Mouse (Mus musculus) ES-E14 (cell line): ENCODE data around the gene Rnf207. TPM values are rescaled to one million over a fixed set of nuclear protein-coding genes. Genes with fewer than 3 reads are reported as not detected.

Source experiments
- DNase-seq: peaks from one replicate; pipeline ENCODE4 v3.0.0-alpha.2; 2013; ENCODE audit warnings: low read depth, low spot score
- H3K27ac ChIP-seq: 2 replicates; pipeline ENCODE4 v1.5.1; 2012; ENCODE audit warnings: low read depth, mild to moderate bottlenecking, low read length, moderate library complexity, mixed read lengths; ENCODE audit not compliant: poor library complexity, insufficient read depth, severe bottlenecking
- H3K36me3 ChIP-seq: 2 replicates; pipeline ENCODE4 v1.6.1; 2012; ENCODE audit warnings: mild to moderate bottlenecking, low read length, moderate library complexity, mixed read lengths; ENCODE audit not compliant: control insufficient read depth, poor library complexity, insufficient read depth, severe bottlenecking
- H3K4me1 ChIP-seq, 2 experiments: fragments of 150-350 bp in 1 of 2; sonication (generic) in 1 of 2; 2 replicates each; pipeline ENCODE4 v1.6.1; 2012; ENCODE audit warnings: low read length in 2 of 2, mild to moderate bottlenecking in 1 of 2, mixed read lengths in 1 of 2; ENCODE audit not compliant: control insufficient read depth in 2 of 2, insufficient read depth in 2 of 2, poor library complexity in 1 of 2
- H3K4me3 ChIP-seq, 2 experiments: fragments of 150-350 bp in 1 of 2; sonication (generic) in 1 of 2; 2 replicates each; pipeline ENCODE4 v1.5.1; 2012; ENCODE audit warnings: low read length in 2 of 2, low read depth in 1 of 2, mild to moderate bottlenecking in 1 of 2, mixed read lengths in 1 of 2; ENCODE audit not compliant: insufficient read depth in 1 of 2, poor library complexity in 1 of 2, severe bottlenecking in 1 of 2
- H3K9ac ChIP-seq: 2 replicates; pipeline ENCODE4 v1.6.1; 2012; ENCODE audit warnings: low read depth, mild to moderate bottlenecking, low read length, mixed read lengths; ENCODE audit not compliant: poor library complexity, insufficient read depth, severe bottlenecking
- H3K9me3 ChIP-seq: fragments of 150-350 bp; sonication (generic); 2 replicates; pipeline ENCODE4 v1.6.1; 2012; ENCODE audit warnings: low read depth, mild to moderate bottlenecking, low read length; ENCODE audit not compliant: control insufficient read depth, insufficient read depth
- CHD2 ChIP-seq: IDR thresholded peaks from 2 replicates; pipeline ENCODE4 v1.6.1; 2014; ENCODE audit warnings: mild to moderate bottlenecking, low read depth, low read length, inconsistent platforms
- HCFC1 ChIP-seq: IDR thresholded peaks from 2 replicates; pipeline ENCODE4 v1.6.1; 2012; ENCODE audit warnings: low read length, inconsistent platforms, borderline replicate concordance; ENCODE audit not compliant: insufficient read depth
- MAFK ChIP-seq: IDR thresholded peaks from 2 replicates; pipeline ENCODE4 v1.6.1; 2014; ENCODE audit warnings: mild to moderate bottlenecking, low read depth, low read length, inconsistent platforms; ENCODE audit not compliant: insufficient read depth
- ZC3H11A ChIP-seq: IDR thresholded peaks from 2 replicates; pipeline ENCODE4 v1.6.1; 2012; ENCODE audit warnings: low read depth, mild to moderate bottlenecking, inconsistent platforms, low read length, borderline replicate concordance
- ZNF384 ChIP-seq: IDR thresholded peaks from 2 replicates; pipeline ENCODE4 v1.6.1; 2012; ENCODE audit warnings: low read depth, low read length, inconsistent platforms
- in situ Hi-C, 2 experiments: fragments of 600-800 bp; cut with MboI; formaldehyde crosslinking; loops; one replicate each; pipeline ENCODE4 v1.15.1; 2025; ENCODE audit warnings: low sequenced_read_pairs in 2 of 2, inconsistent platforms in 1 of 2; ENCODE audit not compliant: unreplicated experiment in 2 of 2
- total RNA-seq: library from RNA; depleted of rRNA; stranded (reverse); fragments of 300-350 nt; gene quantifications from 2 replicates; pipeline ENCODE4 v1.2.3, GENCODE M21; 2012

Rnf207 gene
- total RNA-seq, 1 experiment = 4.6 TPM

DNA sequence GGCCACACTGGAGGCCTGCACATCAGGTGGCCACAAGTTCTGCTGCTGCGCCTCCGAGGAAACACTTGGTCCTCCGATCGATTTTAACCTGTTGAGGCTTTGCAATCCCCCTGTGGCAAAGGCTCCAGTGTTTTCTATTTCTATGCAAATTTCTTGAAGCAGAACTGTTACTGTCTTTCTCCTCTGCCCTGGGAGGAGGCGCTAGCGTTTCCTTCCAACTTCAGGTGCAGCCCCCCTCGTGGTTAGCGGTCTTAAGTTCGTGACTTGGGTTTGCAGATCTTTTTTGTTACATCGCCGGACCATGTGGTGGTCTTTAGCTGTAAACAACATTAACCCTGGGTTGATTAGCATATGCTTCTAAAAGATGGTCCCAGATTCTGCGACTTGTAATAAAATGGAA, 14.8 kb upstream of the Rnf207 start:
- DNase-seq = no peak
- Histone ChIP-seq H3K9ac (no peak overlapping the region; the same call in 1 of the 2 replicates), H3K4me3 (peak overlapping the region in 1 of 2 experiments; percentile 6; a peak in 1 of 4 replicates), H3K36me3 (peaks cover 53% of the 10 kb centered on the region), H3K27ac (no peak overlapping the region), H3K9me3 (no peaks in the 10 kb centered on the region), H3K4me1 (peaks cover 0 to 24% of the 10 kb centered on the region in 2 experiments; a peak in 2 of 4 replicates)
- no peak for TF ChIP-seq CHD2
- no peak for TF ChIP-seq ZNF384
- no peak for TF ChIP-seq MAFK
- TF ChIP-seq ZC3H11A = no peak
- TF ChIP-seq HCFC1 = no peak
- in situ Hi-C loops = loop anchor here in 1 of 2 experiments (10.0 kb wide), 1 partner anchor 101 kb away; no protein-coding TSS in a partner anchor

DNA sequence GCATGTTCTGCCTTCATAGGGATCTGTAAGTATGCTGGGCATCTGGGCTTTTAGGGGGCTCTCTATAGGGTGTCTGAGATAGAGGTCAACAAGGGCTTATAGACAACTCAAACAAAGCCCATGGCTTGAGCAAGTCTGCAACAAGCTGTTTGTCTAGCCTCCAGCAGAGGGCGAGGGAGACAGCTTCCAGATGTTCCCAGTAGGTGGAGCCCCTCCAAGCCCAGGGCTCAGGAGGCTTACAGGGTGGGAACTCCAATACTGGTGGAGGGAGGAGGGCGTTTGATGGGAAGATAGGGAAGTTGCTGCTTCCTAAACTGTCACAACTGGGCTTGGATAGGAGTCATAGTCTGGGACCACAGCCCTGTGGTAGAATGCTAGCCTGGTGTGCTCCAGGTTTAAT, 14.2 kb upstream of the Rnf207 start:
- H3K36me3 ChIP-seq = peaks cover 56% of the 10 kb centered on the region
- H3K9ac ChIP-seq = no peak overlapping the region
- in situ Hi-C loops = loop anchor here in 1 of 2 experiments (10.0 kb wide), 1 partner anchor 102 kb away; no protein-coding TSS in a partner anchor

DNA sequence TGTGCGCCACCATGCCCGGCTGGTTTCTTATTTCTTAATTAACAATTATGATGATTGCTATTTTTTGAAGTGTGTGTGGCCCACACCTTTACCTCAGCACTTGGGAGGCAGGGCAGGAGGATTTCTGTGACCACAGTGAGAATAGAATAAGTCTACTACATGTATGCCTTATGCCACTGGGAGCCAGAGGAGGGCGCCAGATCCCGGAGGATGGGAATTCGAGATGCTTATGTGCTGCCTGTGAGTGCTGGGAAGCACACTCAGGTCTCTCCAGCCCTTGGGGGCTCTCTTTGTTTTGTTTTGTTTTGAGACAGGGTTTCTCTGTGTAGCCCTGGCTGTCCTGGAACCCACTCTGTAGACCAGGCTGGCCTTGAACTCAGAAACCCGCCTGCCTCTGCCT, 9.9 kb upstream of the Rnf207 start:
- in situ Hi-C loops = no loop called here
- TF ChIP-seq ZNF384 (no peak), MAFK (no peak), CHD2 (no peak), HCFC1 (no peak), ZC3H11A (no peak)
- peak; percentile 74 for DNase-seq
- Histone ChIP-seq H3K9ac (peak overlapping the region; percentile 18; the same call in 1 of the 2 replicates), H3K36me3 (peaks cover 56% of the 10 kb centered on the region), H3K4me3 (peak overlapping the region in 1 of 2 experiments; percentile 7; a peak in 1 of 4 replicates), H3K9me3 (no peaks in the 10 kb centered on the region), H3K4me1 (peaks cover 0 to 22% of the 10 kb centered on the region in 2 experiments; a peak in 2 of 4 replicates), H3K27ac (no peak overlapping the region)

More for the DNA sequence above, 14.2 kb upstream of the Rnf207 start:
- no peak for TF ChIP-seq MAFK
- TF ChIP-seq HCFC1 = 0 out of 2 replicates have a peak, but pooled peaks have one; percentile 32
- no peak for TF ChIP-seq ZC3H11A
- no peak; the same call in 1 of the 2 replicates for TF ChIP-seq CHD2
- TF ChIP-seq ZNF384 = 0 out of 2 replicates have a peak, but pooled peaks have one; percentile 12
- DNase-seq = peak; percentile 86
- Histone ChIP-seq H3K4me3 (peak overlapping the region in 1 of 2 experiments; percentile 6; a peak in 2 of 4 replicates), H3K9me3 (no peaks in the 10 kb centered on the region), H3K4me1 (peaks cover 0 to 23% of the 10 kb centered on the region in 2 experiments; a peak in 2 of 4 replicates), H3K27ac (no peak overlapping the region)

DNA sequence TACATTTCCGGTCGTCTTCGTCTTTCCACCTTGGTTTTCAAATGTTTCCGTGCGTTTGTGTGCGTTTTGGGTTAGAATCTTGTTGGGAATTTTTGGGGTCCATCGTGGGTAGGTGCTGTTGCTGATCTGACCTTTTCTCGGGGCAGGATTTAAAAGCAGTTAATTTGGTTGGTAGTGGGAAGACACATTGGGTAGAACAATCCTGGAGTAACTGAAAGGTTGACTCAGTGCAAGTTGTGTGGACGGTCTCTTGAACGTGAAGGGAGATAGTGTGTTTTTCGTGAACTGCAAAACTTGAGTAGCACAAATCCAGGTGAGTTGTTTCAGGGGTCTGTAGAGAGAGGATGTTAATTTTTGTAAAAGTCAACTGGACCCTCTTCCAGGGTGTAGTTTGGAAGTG, 7.8 kb upstream of the Rnf207 start:
- peaks cover 0 to 28% of the 10 kb centered on the region in 2 experiments; a peak in 2 of 4 replicates for H3K4me1 ChIP-seq
- DNase-seq = no peak
- TF ChIP-seq MAFK = no peak
- TF ChIP-seq ZNF384 = no peak
- TF ChIP-seq ZC3H11A = no peak
- TF ChIP-seq CHD2 = no peak
- TF ChIP-seq HCFC1 = no peak
- H3K27ac ChIP-seq = peak overlapping the region; percentile 71; the same call in 1 of the 2 replicates
- H3K9ac ChIP-seq = peak overlapping the region; percentile 98
- H3K9me3 ChIP-seq = no peaks in the 10 kb centered on the region
- in situ Hi-C loops = no loop called here
- peaks cover 38% of the 10 kb centered on the region for H3K36me3 ChIP-seq
- peak overlapping the region; percentile 74 to 92 for H3K4me3 ChIP-seq
